Mouse (Mus musculus): ENCODE data around the gene Col9a2.

Col9a2 gene

DNA sequence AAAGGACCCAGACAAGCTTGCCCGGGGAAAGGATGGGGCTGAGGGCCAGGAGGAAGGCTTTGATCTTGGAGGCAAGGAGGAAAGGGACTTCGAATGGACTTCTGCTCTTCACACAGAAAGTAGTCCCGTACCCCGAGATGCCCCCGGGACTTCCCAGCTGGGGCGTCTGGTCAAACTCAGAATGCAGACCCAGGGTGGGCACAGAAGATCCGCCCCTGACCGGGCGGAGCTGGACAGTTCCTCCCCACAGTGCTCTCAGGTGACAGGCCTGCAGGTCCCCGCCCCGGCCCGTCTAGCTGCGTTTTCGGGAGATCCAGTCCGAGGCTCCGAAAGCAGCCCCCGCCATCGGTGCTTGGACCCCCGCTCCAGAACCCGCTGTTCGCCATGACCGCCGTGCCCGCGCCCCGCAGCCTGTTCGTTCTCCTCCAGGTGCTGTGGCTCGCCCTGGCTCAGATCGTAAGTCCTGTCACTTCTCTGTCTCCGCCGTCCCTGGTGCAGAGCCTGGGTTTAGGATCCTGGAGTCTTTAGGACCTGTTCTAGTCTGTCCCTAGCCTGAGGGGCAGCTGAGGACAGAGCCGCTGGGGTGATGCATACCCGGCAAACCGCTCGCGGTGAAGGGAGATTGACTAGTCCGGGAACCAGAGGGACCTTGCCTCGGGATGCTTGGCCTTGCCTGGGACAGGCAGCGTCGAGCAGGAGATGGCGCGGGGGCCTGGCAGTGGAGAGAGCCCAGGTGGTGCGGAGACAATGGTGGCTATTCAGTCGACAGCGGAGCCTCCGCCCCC, at the start of gene Col9a2:
Gene Col9a2, plus strand, starts transcription at position 55 of the 785 bp plus-strand sequence.
- peak; percentile 67 to 68 for DNase-seq

DNA sequence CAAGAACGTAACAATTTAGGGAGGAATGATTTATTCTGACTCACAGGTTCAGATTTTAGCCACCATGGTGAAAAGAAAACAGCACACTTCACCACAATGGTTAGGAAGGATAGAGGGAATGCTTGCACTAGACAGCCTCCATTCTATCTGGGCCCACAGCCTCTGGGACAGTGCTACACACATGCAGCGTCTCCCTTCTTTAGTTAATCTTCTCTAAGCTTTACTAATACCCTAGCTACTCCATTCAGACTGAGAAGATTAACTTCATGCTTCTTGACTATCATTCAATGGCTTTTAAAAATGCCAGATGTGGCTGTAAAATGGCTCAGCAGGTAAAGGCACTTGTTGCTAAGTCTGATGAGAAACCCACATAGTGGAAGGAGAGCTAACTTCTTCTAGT, 46.9 kb upstream of the Col9a2 start:
- DNase-seq = no peak

DNA sequence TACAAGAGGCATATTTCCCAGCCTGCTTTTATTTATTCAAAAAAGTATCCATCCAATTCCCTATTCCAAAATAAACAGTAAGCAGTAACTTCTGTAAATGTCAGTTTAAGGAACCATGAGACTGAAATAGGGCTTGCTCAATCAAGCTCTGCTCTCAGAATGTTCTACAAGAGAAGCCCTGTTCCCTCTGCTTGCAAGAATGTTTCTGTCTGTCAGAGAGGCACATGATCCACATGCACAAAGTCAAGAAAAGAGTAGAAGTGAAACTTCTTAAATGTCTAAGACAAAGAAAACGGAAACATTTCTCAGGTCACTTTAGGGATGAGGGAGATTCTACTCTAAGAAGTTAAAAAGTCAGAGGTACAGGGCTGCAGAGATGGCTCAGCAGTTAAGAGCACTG, 46.2 kb upstream of the Col9a2 start:
- DNase-seq = no peak

DNA sequence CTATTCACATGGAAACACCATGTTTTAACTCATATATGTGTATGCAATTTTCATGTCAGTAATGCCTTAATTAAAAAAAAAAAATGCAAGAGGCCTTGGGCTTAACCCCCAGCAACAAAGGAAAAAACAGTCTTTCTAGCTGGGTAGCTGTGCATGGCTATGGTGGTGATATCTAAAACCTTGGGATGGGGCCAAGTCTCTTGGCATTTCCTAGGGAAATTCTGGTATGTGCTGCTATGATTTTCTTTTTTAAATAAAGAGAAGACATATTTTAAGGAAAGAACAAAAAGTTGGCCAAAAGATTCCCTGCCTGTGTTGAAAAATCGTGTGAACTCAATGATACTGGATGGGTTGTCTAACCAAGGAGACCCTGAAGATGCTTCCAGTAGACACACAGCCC, 43.3 kb upstream of the Col9a2 start:
- no peak for DNase-seq

DNA sequence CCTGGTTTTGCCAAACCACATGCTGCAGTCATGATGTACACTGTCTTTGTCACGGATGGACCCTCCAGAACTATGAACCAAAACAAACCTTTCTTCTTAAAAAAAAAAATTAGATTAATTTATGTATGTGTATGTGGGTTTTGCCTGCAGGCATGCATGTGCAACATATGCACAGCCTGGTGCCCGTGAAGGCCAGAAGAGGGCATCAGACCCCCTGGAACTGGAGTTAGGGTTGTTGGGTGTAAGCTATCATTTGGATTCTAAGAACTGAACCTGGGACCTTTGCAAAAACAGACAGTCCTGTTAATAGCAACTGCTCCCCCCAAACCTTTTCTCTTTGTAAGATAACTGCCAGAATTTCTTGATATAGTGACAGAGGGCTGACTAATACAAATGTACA, 38.1 kb upstream of the Col9a2 start:
- DNase-seq = no peak

DNA sequence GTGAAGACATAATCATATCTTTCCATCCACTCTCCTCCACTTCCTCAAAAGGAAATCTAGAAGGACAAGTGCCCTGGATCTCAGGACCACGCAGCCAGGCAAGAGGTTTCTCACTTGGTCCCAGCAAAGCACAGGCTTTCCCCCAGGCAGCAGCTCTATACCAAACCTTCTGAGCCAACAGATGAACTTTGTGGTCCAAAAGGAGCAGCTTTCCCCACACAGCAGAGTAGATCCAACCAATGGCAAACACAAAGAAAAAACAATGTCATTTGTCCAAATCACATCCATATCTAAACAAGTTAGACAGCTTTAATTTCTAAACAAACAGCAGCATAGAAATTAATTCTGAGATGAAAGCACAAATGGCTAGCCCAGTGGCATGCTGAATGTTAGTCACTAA, 37.5 kb upstream of the Col9a2 start:
- no peak for DNase-seq

DNA sequence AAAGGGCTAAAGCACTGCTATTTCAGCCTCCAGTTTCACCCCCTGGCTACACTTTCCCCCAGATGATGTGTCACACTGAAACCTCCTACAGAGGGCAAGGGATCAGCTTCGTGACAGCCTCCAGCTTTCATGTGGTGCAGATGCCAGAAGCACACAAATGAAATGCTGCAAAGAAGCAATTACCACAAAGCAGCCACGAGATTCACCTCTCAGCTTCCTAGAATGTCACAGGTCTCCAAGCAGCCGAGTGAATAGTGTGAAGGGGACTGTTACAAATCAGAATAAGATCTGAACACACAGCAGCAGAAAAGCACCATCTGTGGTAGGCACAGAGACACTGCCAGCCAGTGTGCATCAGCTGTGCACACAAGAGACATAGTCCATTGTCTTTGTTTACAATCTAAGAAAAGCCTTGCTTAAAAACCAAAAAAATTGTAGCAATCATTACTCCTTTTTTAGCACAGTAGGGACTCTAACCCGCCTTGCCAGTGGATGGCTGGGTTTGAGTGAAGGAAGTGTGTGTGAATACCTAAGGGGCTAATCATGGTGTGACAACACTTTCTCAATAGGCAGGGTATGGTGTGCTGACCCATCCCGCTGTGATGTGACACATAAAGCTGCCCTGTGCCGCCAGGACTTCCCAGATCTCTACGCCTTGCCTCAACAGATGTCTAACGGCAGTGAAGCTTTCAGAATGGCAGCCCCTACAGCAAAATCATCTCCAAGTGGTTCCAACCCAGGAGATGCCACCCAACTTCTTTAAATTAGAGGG, 36.6 kb upstream of the Col9a2 start:
- DNase-seq = peak; percentile 34 to 48

DNA sequence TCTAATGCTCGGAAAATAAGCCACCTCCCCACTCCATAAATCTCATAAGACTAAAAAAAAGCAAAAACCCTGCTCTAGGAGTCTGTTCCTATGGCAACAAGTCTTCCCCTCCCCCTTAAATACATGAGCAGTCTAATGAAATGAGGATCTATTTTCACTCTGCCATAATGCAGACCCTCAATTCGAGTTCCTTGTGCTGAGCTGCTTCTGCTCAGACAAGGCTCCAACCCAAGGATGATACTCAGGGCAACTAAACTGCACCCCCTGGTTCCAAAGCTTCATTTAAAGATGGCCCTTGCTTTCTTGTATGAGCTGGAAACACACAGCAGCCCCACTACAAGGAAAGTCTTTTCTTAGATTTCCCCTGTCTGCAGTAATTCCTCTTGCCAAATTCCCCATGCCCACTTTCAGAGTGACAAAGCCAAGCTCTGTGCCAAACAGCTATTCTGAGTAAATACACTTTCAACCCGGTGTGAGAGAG, 35.5 kb upstream of the Col9a2 start:
- DNase-seq = peak; percentile 29 to 32

DNA sequence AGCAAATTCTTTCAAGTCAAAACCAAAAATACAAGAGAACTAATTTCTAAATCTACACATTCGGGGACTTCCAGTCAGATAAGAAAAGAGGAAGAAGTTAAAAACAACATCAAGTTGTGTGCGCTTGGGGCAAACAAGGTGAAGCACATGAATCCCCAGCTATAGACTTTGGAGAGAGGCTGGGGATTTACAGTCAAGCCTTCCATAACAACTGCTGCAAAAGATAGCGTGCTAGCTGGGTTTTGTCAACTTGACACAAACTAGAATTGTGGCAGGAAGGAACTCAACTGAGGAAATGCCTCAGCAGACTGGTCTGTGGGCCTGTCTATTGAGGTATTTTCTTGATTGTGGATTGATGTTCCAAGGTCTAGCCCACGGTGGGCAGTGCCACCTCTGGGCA, 34.5 kb upstream of the Col9a2 start:
- no peak for DNase-seq

DNA sequence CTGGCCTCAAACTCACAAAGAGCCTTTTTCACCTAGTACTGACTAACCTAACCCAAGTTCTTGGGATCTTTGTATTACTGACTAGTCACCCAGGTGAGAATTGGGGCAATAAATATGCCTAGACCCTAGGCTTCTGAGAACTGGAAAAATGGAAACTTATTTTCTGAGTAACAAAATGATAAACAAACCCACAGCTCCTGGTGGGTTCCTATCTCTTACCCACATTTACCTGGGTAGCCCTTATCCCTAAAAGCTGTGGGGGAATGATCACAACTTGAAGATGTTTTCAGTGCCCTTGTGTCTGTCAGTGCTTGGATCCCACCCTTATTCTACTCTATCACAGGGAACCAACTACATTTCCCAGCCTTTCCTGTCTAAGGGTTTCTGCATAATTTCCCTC, 32.2 kb upstream of the Col9a2 start:
- DNase-seq = no peak

DNA sequence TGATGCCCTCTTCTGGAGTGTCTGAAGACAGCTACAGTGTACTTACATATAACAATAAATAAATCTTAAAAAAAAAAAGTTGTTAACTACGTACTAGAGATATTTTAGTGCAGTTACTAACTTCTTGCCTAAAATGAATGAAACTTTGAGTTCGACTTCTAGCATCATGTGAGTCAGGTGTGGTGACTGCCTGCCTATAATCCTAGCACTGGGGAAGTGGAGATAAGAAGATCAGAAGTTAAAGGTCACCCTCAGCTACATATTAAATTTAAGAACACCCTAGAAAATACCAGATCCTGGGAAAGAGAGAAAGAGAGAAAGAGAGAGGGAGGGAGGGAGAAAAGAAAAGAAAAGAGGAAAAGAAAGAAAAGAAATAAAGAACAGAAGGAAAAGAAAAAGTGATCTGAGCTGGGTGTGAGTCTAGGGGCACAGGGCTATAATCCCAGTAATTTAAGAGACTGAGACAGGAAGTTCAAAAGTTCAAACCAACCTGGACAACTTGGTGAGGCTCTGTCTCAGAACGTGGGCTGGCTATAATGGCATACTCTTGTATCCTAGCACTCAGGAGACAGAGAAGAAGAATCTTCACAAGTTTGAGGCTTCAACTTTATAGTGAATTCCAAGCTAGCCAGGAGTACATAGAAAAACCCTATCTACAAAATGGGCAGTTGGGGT, 31.0 kb upstream of the Col9a2 start:
- no peak for DNase-seq

DNA sequence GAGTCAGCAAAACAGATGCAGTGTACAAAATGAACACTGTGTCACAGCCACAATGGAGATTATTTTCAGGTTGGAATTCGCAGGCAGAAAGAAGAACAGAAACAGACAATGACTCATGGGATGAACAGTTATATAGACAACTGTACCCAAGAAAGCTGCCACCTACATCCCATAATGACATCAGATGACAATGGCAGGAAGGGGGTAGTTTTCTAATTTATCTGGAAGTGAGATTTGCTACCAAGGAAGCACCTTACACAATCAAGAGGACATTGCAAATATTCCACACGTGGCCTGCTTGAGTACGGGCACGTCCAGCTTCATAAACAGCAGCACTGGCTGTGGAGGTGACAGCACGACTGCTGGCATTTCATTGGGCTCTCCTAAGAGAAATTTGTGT, 30.0 kb upstream of the Col9a2 start:
- no peak for DNase-seq

DNA sequence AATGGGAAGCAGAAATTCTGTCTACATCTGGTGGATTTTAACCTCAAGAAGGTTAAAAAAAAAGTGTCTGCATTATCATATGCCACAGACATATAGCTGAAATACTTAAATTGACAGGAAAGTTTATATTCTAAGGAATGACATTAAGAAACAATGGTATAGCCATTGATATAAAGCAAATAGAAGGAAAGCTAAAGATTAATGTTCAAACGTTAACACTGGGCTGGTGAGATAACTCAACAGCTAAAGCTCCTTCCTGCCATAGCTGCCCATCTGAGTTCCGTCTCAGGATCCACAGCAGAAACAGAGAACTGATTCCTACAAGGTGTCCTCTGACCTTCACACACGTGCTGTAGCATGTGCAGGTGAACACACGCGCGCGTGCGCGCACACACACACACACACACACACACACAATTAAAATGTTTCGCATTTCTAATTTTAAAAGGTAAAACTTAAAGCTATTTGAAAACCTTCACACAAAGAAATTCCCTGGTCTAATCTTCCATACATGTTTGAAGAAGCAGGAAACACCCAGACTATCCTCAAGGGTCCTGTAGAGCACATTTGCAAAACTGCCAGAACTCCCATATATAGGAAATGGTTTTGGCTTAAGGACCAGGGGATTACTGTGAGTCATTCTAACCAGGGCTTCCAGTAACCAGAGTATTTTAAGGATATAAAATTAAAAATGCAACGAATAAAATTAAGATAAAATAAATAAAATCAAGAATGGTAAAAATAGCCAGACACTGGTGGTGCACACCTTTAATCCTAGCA, 28.2 kb upstream of the Col9a2 start:
- no peak for DNase-seq

DNA sequence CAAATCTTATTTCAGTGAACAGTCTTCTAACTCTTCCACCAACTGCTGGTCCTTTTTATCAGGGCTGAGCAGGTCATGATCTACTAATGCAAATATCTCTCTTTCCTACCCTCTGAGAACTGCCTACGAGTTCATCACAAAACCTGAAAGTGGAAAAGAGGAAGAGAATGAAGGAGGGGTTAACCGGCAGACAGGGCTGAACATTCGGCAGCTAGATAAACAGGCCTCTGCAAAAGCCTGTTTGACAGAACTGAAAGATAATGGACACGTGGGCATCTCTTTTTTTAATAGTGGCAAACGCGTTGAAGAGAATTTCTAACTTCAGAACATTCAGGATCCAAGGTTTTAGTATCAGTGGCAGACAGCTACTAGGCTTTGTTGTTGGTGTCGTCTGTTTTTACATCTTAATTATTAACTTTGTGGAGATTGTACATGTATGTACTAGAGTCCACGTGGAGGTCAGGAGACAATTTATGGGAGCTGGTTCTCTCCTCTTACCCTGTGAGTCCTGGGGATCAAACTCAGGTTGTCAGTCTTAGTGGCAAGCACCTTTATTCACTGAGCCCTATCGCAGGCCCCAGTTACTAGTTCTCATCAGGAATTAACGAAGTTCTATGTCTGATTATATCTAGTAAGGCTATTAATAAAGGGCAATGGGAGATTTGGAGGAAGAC, 24.5 kb upstream of the Col9a2 start:
- no peak for DNase-seq

DNA sequence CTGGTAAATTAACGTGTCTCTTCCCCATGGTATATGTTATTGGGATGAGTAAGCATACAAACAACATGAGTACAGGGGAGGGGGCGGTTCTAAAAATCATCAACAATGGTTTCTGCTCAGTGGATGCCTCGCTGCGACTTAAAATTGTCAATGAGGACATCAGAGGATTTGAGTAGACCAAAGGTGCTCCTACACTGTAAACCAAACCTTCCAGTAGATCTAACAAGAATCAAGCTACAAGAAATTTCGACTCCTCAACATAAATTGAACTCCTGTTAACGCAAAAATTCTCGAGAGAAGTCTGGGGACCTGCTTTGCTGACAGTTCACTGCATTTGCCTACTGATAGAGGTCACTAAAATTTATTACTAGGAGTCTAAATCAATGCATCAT, 23.9 kb upstream of the Col9a2 start:
- DNase-seq = no peak

DNA sequence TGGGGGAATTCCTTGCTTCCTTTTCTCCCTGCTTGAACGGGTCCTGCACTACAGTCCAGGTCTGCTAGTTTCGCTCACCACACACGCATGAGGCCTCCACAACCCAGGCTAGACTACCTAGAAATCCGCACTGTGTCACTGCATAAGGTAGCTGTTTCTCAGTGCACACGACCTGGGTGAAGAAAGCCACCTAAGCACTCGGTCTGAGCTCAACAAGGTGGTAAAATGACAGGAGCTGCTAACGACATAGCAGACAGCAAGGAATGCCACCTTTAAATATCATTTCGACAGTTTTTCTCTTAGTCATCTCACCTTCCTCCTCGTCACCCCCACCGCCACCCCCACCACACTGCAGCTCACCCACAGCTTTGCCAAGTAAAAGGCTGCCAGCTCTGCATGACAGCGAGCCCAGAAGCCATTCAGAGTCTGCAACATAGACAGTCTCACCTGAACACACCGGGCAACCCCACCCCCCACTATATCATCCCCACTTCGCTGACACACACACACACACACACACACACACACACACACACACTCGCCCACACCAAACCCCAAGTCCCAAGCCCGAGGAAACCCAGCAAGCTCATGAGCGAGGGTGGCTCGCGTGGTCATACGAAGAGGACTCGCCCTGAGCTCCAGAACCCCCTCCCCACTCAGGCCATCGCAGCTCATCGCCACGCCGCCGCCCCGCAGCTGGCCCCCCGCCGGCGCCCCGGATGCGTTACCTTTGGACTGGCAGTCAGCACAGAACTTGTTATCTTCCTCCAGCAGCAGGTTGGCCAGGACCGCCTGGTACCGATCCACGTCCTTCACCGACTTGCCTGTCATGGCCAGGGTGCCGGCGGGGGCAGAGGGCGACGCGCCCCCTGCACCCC, 22.9 kb upstream of the Col9a2 start:
- peak; percentile 68 to 71 for DNase-seq

DNA sequence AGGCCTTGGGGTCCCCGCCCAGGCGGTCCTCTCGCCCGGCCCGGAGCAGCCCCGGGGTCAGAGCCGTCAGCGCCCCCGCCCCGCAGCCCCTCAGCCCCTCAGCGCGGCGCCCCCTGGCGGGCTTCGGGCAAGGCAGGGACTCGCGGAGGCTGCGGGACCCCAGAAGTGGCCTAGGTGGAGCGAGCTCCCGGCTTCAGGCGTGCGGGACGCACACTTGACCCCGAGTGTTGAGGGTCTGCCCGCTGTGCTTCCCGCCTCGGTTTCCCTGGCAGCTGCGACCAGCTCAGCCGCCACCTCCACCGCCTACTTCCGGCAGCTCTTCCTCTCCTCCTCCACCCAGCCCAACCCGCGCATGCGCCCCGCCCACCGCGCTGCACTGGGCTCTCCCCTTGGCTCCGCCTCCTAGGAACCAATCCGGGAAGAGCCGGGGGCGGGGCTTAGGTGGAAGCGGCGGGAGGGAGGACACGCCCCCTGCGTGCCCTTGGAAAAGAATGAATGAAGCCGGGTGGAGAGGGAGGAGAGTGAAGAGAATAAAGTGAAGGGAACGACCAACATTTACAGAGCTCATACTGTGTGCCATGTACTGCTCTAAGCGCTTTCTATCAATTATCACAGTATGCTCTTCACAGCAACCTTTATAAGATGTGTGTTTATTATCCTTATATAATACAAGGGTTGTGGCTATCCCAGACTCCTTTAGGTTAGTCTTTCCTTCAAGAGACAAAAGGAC, 22.1 kb upstream of the Col9a2 start, which contains the start of gene Smap2:
Gene Smap2, minus strand, starts transcription at position 320 of the 730 bp plus-strand sequence.
- peak; percentile 100 for DNase-seq

DNA sequence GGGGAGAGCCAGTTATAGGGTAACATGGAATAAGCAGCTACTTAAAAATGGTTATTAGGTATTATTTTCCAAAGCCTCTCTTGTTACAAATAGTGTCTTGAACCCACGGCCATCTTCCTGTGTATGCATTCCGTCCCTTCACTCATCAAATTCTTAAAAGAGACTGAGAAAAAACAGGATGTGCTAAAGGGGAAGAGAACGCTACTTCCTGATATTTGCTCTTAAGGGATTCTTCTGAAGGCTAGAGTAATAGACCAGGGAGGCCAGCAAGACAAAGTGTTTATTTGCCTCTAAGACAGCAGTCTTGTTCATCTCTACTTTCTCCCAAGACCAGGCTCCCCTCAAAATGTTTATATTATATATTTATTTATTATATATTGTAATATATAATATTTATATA, 20.9 kb upstream of the Col9a2 start:
- DNase-seq = no peak

DNA sequence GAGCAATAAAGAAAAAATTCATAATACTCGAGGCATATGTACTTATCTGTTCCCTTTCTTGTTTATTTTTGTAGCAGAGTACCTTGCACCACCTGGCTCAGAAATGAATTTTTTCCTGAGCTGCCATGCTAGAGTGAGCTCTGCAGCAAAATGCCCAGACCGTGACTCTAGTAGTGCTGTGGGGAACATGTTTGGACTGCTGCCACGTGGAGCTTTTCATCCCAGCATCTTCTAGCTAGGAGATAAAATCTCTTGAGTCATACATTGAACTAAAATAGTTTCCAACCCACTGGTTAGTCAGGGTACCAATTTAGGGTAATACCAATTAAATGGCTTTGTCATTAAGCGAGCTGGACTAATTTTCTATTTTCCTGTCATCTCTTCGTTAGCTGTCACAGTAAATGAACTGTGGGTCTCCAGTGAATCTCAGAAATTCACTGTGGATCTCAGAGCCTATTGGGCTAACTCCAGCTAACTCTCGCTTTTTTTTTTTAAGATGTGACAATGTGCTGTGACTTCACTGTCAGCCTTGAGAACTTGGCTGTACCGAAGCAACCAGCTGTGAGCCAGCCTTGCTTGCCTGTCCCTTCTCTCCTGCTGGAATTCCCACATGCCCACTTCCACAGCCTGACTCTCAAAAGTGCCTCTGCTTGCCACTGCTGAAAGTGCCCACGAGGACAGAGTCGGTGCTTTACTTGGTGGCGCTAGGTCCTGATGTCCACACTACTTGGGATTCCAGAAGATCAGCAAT, 19.0 kb upstream of the Col9a2 start:
- no peak for DNase-seq

DNA sequence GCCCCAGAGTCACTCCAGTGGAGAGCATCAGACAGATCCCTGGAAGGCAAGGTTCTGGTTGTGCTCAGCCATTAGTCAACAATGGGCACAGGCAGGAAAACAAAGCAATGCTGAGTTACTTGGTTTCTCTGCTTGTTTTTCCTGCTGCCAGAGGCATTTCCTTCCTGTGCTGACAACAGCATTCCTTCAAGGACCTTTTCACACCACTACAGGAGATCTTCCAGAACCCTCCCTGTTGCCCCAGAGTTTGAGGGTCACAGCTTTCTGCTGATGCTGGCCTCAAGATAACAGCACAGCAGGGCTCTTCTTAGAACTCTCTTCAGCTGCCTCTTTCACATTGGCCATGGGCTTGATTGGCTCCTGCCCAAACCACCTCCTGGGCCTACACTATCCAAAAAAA, 17.3 kb upstream of the Col9a2 start:
- DNase-seq = no peak
